ENCODE assay signal across 10 mouse cellular contexts in the genomic region with DNA sequence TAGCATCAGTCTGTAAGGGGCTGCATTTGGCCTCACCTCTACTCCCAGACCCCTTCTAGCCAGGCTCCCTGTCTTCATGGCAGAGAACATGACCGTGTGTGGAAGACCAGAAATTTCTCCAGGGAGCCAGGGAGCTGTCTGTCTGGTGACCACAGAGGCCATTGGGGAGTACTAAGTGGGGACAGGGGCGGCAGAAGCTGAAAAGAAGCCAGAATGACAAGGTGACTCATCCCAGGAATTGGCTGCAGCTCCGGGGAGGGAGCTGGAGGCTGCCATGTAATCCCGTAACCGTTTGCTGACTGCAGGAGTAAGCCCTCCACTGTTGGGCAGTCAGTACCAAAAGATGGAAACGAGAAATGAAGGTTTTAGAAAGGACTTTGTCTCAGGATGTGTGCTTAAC. TPM values are rescaled to one million over a fixed set of nuclear protein-coding genes. Genes with fewer than 3 reads are reported as not detected.
DNase-seq lines count a peak whose midpoint lies in the region; ATAC-seq and TF ChIP-seq lines count a peak whose summit lies in the region.
"Had no signal": no experiment of that assay in that cellular context is flagged by ENCODE, and none has a peak within 500 bp of the region (broad histone marks: within the 10 kb centered on the region; RNA-seq: fewer than 3 reads in every experiment).

No protein-coding gene starts in this region.

- no peaks in the 10 kb centered on the region for H3K4me1 ChIP-seq in hindbrain, postnatal 0 days (ENCODE audit: insufficient read depth, low read length)
- peaks cover 5% of the 10 kb centered on the region for H3K4me1 ChIP-seq in hindbrain, embryonic 11.5 days (replicated peaks; ENCODE audit: control insufficient read depth, insufficient read depth, low read length)

- no peaks in the 10 kb centered on the region for H3K36me3 ChIP-seq in hindbrain, postnatal 0 days (ENCODE audit: insufficient read depth, low read length)
- H3K36me3 ChIP-seq in hindbrain, embryonic 11.5 days (ENCODE audit: control insufficient read depth, insufficient read depth, low read length), result no peaks in the 10 kb centered on the region

- H3K9ac ChIP-seq in hindbrain, postnatal 0 days (replicated peaks; ENCODE audit: low read length), result no peak overlapping the region
- no peak overlapping the region for H3K9ac ChIP-seq in hindbrain, embryonic 11.5 days (ENCODE audit: low read depth, low read length)
- H3K9ac ChIP-seq: liver, embryonic 13.5 days had no signal

- peak overlapping the region; percentile 0; the same call in 1 of the 2 replicates for H3K4me3 ChIP-seq in hindbrain, postnatal 0 days (ENCODE audit: low read length)
- no peak overlapping the region for H3K4me3 ChIP-seq in hindbrain, embryonic 11.5 days (ENCODE audit: low read depth, low read length)
- H3K4me3 ChIP-seq: liver, embryonic 13.5 days had no signal

- H3K27ac ChIP-seq in hindbrain, postnatal 0 days, result 0 out of 2 replicates have a peak overlapping the region, but pooled peaks have one; percentile 2
- no peak overlapping the region for H3K27ac ChIP-seq in hindbrain, embryonic 11.5 days (ENCODE audit: low read depth, low read length)
- H3K27ac ChIP-seq: liver, embryonic 13.5 days had no signal

- peak overlapping the region; percentile 89 for H3K4me2 ChIP-seq in hindbrain, postnatal 0 days (ENCODE audit: low read depth, low read length)
- H3K4me2 ChIP-seq in hindbrain, embryonic 11.5 days (replicated peaks; ENCODE audit: low read depth, low read length), result no peak overlapping the region

- 48% methylated on average over 6 of the region's 6 CpGs for WGBS in hindbrain, postnatal 0 days
- 52% methylated on average over 6 of the region's 6 CpGs for WGBS in hindbrain, embryonic 11.5 days

- no peak for TF ChIP-seq CTCF in hindbrain, postnatal 0 days (IDR thresholded peaks at IDR 0.05; ENCODE audit: low read depth)

- no peak for ATAC-seq in hindbrain, postnatal 0 days
- no peak for ATAC-seq in hindbrain, embryonic 11.5 days (ENCODE audit: low FRiP score)

- no peak for DNase-seq in hindbrain, postnatal 0 days (ENCODE audit: low spot score)
- no peak for DNase-seq in hindbrain, embryonic 11.5 days (ENCODE audit: low spot score)
- peak; percentile 34 for DNase-seq in urinary bladder, postnatal 14 days (ENCODE audit: low spot score)
- no peak for DNase-seq in urinary bladder, postnatal 25 days (ENCODE audit: low spot score)
- peak; percentile 68 for DNase-seq in fibroblast of lung, adult 2 months (ENCODE audit: low read depth)
- DNase-seq in ovary, postnatal 36 days (ENCODE audit: low spot score), result no peak
- no peak for DNase-seq in urinary bladder, postnatal 4 days (ENCODE audit: low spot score in 2 of 2)
- DNase-seq in spleen, postnatal 10 days (ENCODE audit: low spot score in 2 of 2), result no peak
- DNase-seq: kidney, adult 11 months; liver, embryonic 13.5 days had no signal

- H3K9me3 ChIP-seq in hindbrain, postnatal 0 days (ENCODE audit: low read length), result no peaks in the 10 kb centered on the region
- H3K9me3 ChIP-seq in hindbrain, embryonic 11.5 days (ENCODE audit: control insufficient read depth, low read length), result no peaks in the 10 kb centered on the region
- H3K9me3 ChIP-seq: liver, embryonic 13.5 days had no signal

- no peaks in the 10 kb centered on the region; the same call in 1 of the 2 replicates for H3K27me3 ChIP-seq in hindbrain, postnatal 0 days (ENCODE audit: insufficient read depth, low read length)
- peaks cover 23% of the 10 kb centered on the region for H3K27me3 ChIP-seq in hindbrain, embryonic 11.5 days (ENCODE audit: control insufficient read depth, insufficient read depth, low read length)

RNA-seq across cellular contexts. Expression of gene Dusp5, which starts 3.1 kb away (rescaled TPM):
- total RNA-seq in hindbrain, postnatal 0 days (2014; rRNA removed), result 20.3 and 26.0 TPM in 2 replicates
- polyA plus RNA-seq in hindbrain, postnatal 0 days (2015; fragmentation: Nextera tagmentation; extraction: Ambion mirVana), result 9.8 and 12.7 TPM in 2 replicates
- 2.3 and 2.7 TPM in 2 replicates for polyA plus RNA-seq in hindbrain, embryonic 11.5 days (2014; fragmentation: Nextera tagmentation; extraction: Ambion mirVana)

RNA-seq across cellular contexts. Expression of gene Nutf2-ps1, which starts 56.8 kb away (rescaled TPM):
- 106 and 109 TPM in 2 replicates for total RNA-seq in hindbrain, postnatal 0 days (2014; rRNA removed)
- 177 and 225 TPM in 2 replicates for polyA plus RNA-seq in hindbrain, postnatal 0 days (2015; fragmentation: Nextera tagmentation; extraction: Ambion mirVana)
- polyA plus RNA-seq in hindbrain, embryonic 11.5 days (2014; fragmentation: Nextera tagmentation; extraction: Ambion mirVana), result 484 and 510 TPM in 2 replicates

Comparison
In these comparisons a context has a peak if more than half of its experiments do, and no peak if none do; other contexts are left out.
1. DNase-seq: peak in urinary bladder, postnatal 14 days (single experiment) and fibroblast of lung, adult 2 months (single experiment); none in hindbrain, postnatal 0 days (single experiment), hindbrain, embryonic 11.5 days (single experiment), urinary bladder, postnatal 25 days (single experiment), ovary, postnatal 36 days (single experiment), urinary bladder, postnatal 4 days (0 of 2) and spleen, postnatal 10 days (0 of 2).